Mouse (Mus musculus): Measurements from ENCODE around the gene Cdk1. TPM values are rescaled to one million over a fixed set of nuclear protein-coding genes. Genes with fewer than 3 reads are reported as not detected.

Gene Cdk1
- polyA plus RNA-seq (2015; fragmentation: Nextera tagmentation; extraction: Ambion mirVana) = 54.8 and 142 TPM in 2 replicates

DNA sequence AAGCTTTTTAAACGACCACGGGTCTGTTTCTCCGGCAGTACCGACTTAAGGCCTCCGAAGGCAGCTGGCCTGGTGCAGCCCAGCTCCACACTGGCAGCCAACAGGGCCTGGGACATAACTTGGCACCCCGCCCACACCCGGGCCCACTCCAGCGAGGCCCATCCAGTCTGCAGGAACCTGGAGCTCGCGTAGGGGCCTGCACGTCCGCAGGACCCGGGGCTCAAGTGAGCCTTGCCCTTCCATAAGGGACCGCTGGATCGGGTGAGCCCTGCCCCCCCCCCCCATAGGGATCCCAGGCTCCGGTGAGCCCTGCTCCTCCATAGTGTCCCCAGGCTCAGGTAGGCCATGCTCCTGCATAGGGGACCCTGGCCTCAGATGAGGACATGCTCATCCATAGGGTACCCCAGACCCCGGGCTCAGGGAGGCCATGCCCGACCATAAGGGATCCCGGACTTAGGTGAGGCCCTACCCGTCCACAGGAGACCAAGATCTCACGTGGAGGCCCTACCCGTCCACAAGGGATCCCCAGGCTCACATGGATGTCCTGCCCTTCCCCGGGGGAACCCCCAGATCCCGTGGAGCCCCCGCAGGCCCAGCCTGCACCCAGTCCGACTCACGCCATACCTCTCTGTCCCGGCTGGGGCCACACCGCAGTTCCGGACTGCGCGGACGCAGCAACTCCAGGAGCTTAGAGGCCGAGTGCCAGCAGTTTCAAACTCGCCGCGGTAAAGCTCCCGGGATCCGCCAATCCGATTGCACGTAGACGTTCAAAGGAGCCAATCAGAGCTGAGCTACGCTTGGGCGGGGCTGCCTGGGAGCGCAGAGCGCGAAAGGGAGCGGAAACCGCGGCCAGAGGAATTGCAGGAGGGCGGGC is at the start of gene Cdk1:
Cdk1 (minus strand) TSS at position 727 of the 874 bp plus-strand sequence.
- Histone ChIP-seq H3K27me3 (replicated peaks) (no peaks in the 10 kb centered on the region), H3K36me3 (no peaks in the 10 kb centered on the region), H3K4me3 (replicated peaks) (peak within 1 kb of the TSS; percentile 59), H3K9ac (replicated peaks) (peak within 1 kb of the TSS; percentile 50), H3K27ac (replicated peaks) (peak within 1 kb of the TSS; percentile 63), H3K4me2 (peak within 1 kb of the TSS; percentile 98), H3K4me1 (peaks cover 19% of the 10 kb centered on the region), H3K9me3 (replicated peaks) (no peaks in the 10 kb centered on the region)
- under 1% methylated on average over 50 of the region's 51 CpGs for WGBS
- peak; percentile 97 for ATAC-seq (ENCODE audit: low FRiP score)

DNA sequence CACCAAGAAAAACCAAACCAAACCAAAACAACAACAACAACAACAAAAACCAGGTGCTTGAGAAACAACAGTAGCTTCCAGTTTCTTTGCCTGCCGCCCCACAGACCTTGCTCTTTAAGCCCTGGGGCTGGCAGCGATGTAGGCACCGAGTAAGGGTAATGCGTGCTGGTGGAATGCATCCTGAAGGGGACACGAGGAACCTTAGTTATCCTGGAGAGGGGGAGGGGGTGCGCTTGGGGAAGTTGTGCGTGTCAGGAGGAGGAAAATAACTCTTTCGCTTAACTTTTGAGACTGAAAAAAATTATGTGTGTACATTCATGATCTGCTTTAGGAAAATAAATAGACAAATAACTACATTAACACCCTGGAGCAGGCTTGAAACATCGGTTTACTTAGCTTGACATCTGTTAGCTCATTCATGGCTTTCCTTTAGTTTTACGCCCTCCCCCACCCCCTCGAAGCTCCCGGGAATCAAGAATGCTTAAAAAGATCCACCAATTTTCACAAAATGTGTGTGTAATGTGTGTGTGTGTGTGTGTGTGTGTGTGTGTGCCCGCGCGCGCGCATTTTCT is 47.2 kb upstream of the Cdk1 start:
- ATAC-seq (ENCODE audit: low FRiP score) = no peak
- peak overlapping the region; percentile 100 for H3K4me2 ChIP-seq
- no peak overlapping the region for H3K9ac ChIP-seq (replicated peaks)
- no peak overlapping the region for H3K27ac ChIP-seq (replicated peaks)
- peak overlapping the region; percentile 63 for H3K4me3 ChIP-seq (replicated peaks)
- no peaks in the 10 kb centered on the region for H3K9me3 ChIP-seq (replicated peaks)
- WGBS = 3% methylated on average over 17 of the region's 17 CpGs
- H3K4me1 ChIP-seq = peaks cover 27% of the 10 kb centered on the region
- H3K27me3 ChIP-seq (replicated peaks) = peaks cover 49% of the 10 kb centered on the region
- no peaks in the 10 kb centered on the region for H3K36me3 ChIP-seq

DNA sequence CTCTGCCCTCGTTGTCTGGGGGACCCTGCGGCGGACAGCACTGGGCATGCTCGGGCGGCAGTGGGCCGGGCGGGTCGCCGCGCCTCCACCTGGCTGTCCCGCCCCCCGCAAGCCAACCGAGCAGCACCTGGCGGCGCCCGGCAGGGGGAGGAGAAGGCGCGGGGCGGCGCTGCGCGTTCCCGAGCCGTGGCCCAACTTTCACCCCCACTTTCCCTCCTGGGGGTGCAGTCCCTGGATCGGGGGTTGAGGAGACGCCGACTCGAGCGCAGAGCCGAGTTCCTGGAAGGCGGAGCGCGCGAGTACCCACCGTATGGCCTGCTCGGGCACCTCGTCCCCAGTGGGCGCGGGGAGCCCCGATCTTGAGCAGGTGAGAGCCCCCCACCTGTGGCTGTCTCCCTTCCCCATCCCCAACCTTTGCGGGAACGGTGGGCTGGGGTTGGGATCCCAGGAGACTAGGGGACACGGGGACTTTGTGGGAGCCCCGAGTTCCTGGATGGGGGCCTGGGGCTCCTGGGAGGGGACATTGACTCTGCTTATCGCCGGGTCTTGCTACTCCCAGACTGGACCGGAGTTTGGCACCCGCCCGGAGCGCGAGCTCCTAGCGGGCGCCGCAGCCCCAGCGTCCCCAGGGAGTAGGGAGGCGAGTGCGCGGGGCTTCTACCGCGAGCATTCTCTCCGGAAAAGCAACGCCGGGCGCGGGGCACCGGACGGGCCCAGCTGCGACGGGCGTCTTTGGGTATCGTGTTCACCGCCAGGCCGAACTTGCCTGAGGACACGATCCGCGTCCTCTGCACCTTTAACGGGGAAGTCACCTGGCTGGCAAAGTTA is 46.2 kb upstream of the Cdk1 start, which contains the start of gene Ank3:
Ank3 (plus strand) TSS at position 11 of the 828 bp plus-strand sequence.
- Histone ChIP-seq H3K4me3 (replicated peaks) (peak within 1 kb of the TSS; percentile 63), H3K4me2 (peak within 1 kb of the TSS; percentile 100), H3K27me3 (replicated peaks) (peaks cover 49% of the 10 kb centered on the region), H3K27ac (replicated peaks) (no peak within 1 kb of the TSS), H3K9ac (replicated peaks) (peak within 1 kb of the TSS; percentile 43), H3K36me3 (no peaks in the 10 kb centered on the region), H3K9me3 (replicated peaks) (no peaks in the 10 kb centered on the region), H3K4me1 (peaks cover 27% of the 10 kb centered on the region)
- peak; percentile 72; the same call in 1 of the 2 replicates for ATAC-seq (ENCODE audit: low FRiP score)
- WGBS = 2% methylated on average over 73 of the region's 77 CpGs

DNA sequence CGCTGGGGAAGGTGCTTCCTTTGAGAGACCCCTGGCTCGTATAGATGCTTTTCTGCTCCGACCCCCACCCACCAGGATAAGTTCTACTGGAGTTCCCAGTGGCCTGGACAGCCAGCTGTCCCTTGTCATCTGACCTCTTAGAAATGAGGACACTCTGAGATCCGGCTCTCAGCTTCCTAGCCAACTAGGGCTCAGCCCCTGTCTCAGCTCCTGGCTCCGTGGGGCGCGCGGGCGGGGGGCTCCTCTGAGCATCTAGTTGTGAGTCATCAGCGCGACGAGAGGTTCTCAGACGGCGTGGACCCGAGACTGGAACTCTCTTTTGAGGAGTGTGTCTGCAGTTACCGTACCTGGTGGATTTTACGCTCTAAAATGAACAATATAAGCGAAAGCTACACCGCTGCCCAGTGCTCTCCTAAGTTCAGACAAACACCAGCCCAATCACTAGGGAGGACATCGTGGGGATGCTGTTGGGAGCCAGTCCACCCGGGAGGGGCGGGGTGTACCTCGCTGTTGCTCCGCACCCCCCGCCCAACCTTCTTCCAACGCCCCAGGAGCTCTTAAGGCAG is 45.5 kb upstream of the Cdk1 start:
- peaks cover 27% of the 10 kb centered on the region for H3K4me1 ChIP-seq
- H3K27me3 ChIP-seq (replicated peaks) = peaks cover 49% of the 10 kb centered on the region
- H3K27ac ChIP-seq (replicated peaks) = no peak overlapping the region
- peak overlapping the region; percentile 63 for H3K4me3 ChIP-seq (replicated peaks)
- H3K4me2 ChIP-seq = peak overlapping the region; percentile 100
- no peaks in the 10 kb centered on the region for H3K36me3 ChIP-seq
- peak overlapping the region; percentile 43 for H3K9ac ChIP-seq (replicated peaks)
- H3K9me3 ChIP-seq (replicated peaks) = no peaks in the 10 kb centered on the region
- peak; percentile 24; the same call in 1 of the 2 replicates for ATAC-seq (ENCODE audit: low FRiP score)
- WGBS = under 1% methylated on average over 26 of the region's 26 CpGs

DNA sequence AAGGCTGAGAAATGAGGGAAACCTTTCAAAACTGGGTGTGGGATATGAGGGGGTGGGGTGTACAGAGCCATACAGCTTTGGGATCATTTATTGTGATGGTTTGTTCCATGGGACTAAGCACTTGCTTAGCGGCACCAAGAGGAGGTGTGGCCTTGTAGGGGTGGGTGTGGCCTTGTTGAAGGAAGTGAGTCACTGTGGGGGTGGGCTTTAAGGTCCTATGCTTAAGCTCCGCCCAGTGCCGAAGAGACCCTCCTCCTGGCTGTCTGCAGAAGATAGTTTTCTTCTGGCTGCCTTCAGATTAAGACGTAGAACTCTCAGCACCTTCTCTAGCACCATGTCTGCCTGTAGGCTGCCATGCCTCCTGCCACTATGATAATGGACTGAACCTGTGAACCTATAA is 36.8 kb upstream of the Cdk1 start:
- no peak overlapping the region for H3K9ac ChIP-seq (replicated peaks)
- 95% methylated on average over 4 of the region's 4 CpGs for WGBS
- no peaks in the 10 kb centered on the region for H3K36me3 ChIP-seq
- H3K4me1 ChIP-seq = no peaks in the 10 kb centered on the region
- H3K27ac ChIP-seq (replicated peaks) = no peak overlapping the region
- no peaks in the 10 kb centered on the region for H3K9me3 ChIP-seq (replicated peaks)
- no peak overlapping the region for H3K4me2 ChIP-seq
- no peaks in the 10 kb centered on the region for H3K27me3 ChIP-seq (replicated peaks)
- H3K4me3 ChIP-seq (replicated peaks) = no peak overlapping the region
- ATAC-seq (ENCODE audit: low FRiP score) = no peak

DNA sequence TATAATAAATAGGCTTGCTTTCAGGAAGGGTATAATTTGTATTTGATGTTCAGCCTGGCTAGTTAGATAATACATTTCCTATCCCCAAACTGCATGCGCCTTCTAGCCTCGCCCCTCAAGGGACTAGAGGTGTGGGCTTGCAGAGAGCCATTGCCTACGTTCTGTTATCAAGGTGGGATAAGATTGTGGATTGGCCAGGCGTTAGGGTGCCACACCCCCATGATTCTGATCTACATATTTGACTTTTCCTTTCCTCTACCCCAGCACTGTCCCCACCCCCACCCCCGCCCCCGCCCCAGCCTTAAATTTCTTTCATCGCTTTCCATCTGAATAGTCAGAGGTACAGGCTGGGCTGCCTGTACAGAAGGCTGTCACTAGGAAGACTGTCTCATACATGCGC is 34.0 kb upstream of the Cdk1 start:
- Histone ChIP-seq H3K9me3 (replicated peaks) (no peaks in the 10 kb centered on the region), H3K27ac (replicated peaks) (no peak overlapping the region), H3K4me1 (no peaks in the 10 kb centered on the region), H3K4me3 (replicated peaks) (no peak overlapping the region), H3K9ac (replicated peaks) (no peak overlapping the region), H3K27me3 (replicated peaks) (no peaks in the 10 kb centered on the region), H3K36me3 (no peaks in the 10 kb centered on the region), H3K4me2 (no peak overlapping the region)
- 82% methylated on average over 8 of the region's 8 CpGs for WGBS
- no peak for ATAC-seq (ENCODE audit: low FRiP score)

DNA sequence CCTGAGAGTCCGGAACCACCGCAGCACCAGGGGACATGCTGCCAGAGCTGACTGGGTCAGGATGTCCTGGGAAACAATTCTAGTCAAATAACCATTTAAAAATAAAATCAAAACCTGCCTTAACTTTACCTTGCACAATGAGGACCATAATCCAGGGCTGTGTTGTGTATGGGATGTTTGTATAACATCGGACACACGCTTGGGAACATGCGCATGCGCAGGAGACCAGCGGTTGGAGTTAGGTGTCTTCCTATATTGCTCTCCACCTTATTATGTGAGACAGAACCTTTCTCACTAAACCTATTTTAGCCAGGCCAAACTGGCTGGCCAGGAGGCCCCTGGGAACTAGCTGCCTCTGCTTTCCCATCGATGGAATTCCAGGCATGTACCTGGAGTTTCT is 32.4 kb upstream of the Cdk1 start:
- H3K4me1 ChIP-seq = no peaks in the 10 kb centered on the region
- H3K27me3 ChIP-seq (replicated peaks) = no peaks in the 10 kb centered on the region
- no peak for ATAC-seq (ENCODE audit: low FRiP score)
- H3K27ac ChIP-seq (replicated peaks) = no peak overlapping the region
- no peak overlapping the region for H3K9ac ChIP-seq (replicated peaks)
- no peak overlapping the region for H3K4me2 ChIP-seq
- H3K36me3 ChIP-seq = no peaks in the 10 kb centered on the region
- WGBS = 95% methylated on average over 8 of the region's 8 CpGs
- no peak overlapping the region for H3K4me3 ChIP-seq (replicated peaks)
- no peaks in the 10 kb centered on the region for H3K9me3 ChIP-seq (replicated peaks)

DNA sequence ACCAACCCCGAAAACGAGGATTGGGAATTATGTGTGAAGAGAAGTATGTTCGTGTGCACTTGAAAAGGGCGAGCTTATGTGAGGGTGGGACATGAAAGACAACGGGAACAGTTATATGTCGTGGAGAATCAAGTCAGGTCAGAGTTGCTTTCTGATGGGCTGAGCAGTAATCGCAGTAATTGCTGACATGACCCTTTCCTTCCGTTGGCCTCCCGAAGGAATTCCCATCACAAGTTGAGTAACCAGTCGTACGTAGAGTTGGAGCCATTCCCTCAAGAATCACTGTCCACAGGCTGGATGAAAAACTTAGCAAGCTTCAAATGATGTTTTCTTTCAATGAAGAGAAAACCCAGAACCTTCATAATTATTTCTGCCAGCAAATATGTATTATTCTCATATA is 31.9 kb upstream of the Cdk1 start:
- no peaks in the 10 kb centered on the region for H3K4me1 ChIP-seq
- H3K9ac ChIP-seq (replicated peaks) = no peak overlapping the region
- no peaks in the 10 kb centered on the region for H3K36me3 ChIP-seq
- H3K27ac ChIP-seq (replicated peaks) = no peak overlapping the region
- H3K4me2 ChIP-seq = no peak overlapping the region
- H3K27me3 ChIP-seq (replicated peaks) = no peaks in the 10 kb centered on the region
- no peak for ATAC-seq (ENCODE audit: low FRiP score)
- 79% methylated on average over 11 of the region's 11 CpGs for WGBS
- no peaks in the 10 kb centered on the region for H3K9me3 ChIP-seq (replicated peaks)
- no peak overlapping the region for H3K4me3 ChIP-seq (replicated peaks)

DNA sequence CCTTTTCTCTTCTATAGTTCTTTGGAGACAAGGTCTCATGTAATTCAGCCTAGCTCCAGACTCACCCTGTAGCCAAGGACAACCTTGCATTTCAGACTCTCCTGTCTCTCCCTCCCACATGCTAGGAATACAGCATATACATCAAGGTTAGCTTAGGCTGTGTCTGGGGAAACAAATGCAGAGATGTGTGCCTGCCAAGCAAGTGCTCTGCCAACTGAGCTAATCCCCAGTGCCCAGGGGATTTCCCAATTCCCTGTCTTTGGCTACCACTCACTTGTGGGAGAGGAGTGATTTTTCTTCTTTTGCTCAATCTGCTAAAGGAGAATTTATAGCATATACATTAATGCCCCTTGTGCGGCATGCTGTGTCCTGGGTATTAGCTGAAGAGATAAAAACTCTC is 30.4 kb upstream of the Cdk1 start:
- no peaks in the 10 kb centered on the region for H3K27me3 ChIP-seq (replicated peaks)
- no peaks in the 10 kb centered on the region for H3K4me1 ChIP-seq
- no peak overlapping the region for H3K9ac ChIP-seq (replicated peaks)
- H3K9me3 ChIP-seq (replicated peaks) = no peaks in the 10 kb centered on the region
- no peak overlapping the region for H3K4me3 ChIP-seq (replicated peaks)
- no peak for ATAC-seq (ENCODE audit: low FRiP score)
- no peaks in the 10 kb centered on the region for H3K36me3 ChIP-seq
- H3K4me2 ChIP-seq = no peak overlapping the region
- no peak overlapping the region for H3K27ac ChIP-seq (replicated peaks)
- WGBS = 63% methylated on average over 1 of the region's 1 CpGs

DNA sequence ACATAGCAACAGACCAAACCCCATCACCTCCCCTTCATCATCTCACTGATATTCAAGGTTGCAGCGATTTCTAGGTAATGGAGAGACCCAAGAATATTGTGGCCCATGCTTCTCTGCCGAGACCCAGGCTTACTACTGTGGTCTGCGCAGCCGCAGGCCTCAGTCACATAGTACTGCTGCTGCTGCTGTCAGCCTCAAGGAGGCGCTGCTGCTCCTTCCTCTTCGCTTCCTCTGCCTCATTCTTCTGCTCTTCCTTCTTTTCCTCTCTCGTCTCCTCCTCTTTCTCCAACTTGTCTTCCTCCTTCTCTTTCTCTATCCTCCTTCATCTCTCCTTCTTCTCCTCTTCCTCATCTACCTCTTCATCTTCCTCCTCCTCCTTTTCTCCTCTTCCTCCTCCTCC is 22.4 kb upstream of the Cdk1 start:
- WGBS = 60% methylated on average over 7 of the region's 7 CpGs
- no peaks in the 10 kb centered on the region for H3K9me3 ChIP-seq (replicated peaks)
- H3K4me2 ChIP-seq = no peak overlapping the region
- H3K9ac ChIP-seq (replicated peaks) = no peak overlapping the region
- H3K36me3 ChIP-seq = no peaks in the 10 kb centered on the region
- H3K27ac ChIP-seq (replicated peaks) = no peak overlapping the region
- no peak for ATAC-seq (ENCODE audit: low FRiP score)
- H3K4me1 ChIP-seq = no peaks in the 10 kb centered on the region
- H3K27me3 ChIP-seq (replicated peaks) = no peaks in the 10 kb centered on the region
- no peak overlapping the region for H3K4me3 ChIP-seq (replicated peaks)

DNA sequence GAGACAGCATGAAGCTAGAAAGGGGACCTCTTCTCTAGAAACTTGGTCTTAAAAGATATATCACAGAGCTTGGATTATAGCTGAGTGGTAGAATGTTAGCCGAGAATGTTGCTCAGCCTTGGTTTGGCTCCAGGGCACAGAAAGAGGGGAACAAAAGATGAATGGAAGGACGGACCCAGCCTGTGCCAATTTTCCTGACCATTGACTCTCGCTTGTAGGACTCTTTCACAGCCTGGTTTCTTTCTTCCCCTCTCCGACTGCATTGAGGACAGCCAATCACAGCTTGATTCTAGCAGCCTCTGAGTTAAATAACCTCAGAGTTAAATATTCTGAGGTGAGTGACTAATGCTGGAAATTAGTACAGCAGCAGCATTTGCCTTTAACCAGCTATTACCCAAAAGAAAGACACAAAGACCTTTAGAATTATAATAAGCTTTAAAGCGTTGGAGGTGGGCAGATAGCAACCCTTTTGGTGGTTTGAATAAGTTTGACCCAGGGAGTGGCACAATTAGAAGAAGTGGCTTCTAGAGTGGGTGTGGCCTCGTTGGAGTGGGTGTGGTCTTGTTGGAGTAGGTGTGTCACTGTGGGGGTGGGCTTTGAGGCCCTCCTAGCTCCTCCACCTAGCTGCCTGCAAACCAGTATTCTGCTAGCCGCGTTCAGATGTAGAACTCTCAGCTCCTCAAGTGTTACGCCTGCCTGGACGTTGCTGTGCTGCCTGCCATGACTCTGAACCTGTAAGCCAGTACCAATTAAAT is 21.2 kb upstream of the Cdk1 start:
- ATAC-seq (ENCODE audit: low FRiP score) = 0 out of 2 replicates have a peak, but pooled peaks have one; percentile 31
- Histone ChIP-seq H3K27ac (replicated peaks) (no peak overlapping the region), H3K9ac (replicated peaks) (no peak overlapping the region), H3K9me3 (replicated peaks) (no peaks in the 10 kb centered on the region), H3K4me3 (replicated peaks) (no peak overlapping the region), H3K4me1 (no peaks in the 10 kb centered on the region), H3K36me3 (no peaks in the 10 kb centered on the region), H3K27me3 (replicated peaks) (no peaks in the 10 kb centered on the region), H3K4me2 (no peak overlapping the region)
- 53% methylated on average over 10 of the region's 10 CpGs for WGBS

Measured in neural tube, embryonic 15.5 days (tissue).